ENCODE assay signal across 7 mouse cellular contexts in the genomic region with DNA sequence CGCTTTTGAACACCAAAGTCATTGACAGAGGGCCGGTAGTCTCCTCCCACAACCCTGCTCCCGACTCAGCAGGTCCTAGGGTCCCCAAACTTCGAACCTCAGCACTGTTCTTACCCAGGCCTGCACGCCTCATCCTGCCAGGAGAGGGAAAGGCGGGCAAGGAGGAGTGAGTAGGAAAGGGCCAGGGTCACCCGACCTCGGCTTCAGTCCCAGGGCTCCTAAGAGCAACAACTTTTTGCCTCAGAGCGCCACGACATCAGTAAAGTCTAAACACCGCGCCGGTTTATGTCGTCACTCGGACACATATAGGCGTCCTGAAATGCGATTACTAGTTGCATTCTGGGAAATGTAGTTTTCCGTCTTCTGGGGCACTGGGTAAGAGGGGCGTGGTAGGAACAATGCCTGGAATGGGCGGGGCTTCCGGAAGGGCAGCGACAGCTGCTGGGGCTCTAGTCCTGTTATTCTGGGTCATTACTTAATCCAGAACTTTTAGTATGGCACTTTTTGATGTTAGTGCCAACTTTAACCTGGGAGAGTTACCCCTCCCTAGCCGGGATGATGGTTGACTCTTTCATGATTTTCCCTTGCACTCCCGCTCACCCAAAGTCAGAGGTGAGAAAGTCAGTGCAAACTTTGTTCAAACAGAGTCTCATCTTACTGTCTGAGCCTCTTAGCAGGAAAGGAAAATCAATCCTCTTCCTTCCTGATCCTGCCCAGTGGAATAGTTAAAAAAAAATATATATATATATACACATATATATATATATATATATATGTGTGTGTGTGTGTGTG. TPM values are rescaled to one million over a fixed set of nuclear protein-coding genes. Genes with fewer than 3 reads are reported as not detected.
DNase-seq lines count a peak whose midpoint lies in the region; ATAC-seq and TF ChIP-seq lines count a peak whose summit lies in the region.

A gene (minus strand): TSS at position 310 of the 792 bp plus-strand sequence.

- H3K9me3 ChIP-seq in embryonic facial prominence, embryonic 10.5 days, result no peaks in the 10 kb centered on the region
- H3K9me3 ChIP-seq in intestine, postnatal 0 days (ENCODE audit: control insufficient read depth), result no peaks in the 10 kb centered on the region
- H3K9me3 ChIP-seq in midbrain, embryonic 12.5 days, result no peaks in the 10 kb centered on the region

- ATAC-seq in intestine, postnatal 0 days, result peak; percentile 100
- ATAC-seq in midbrain, embryonic 12.5 days (ENCODE audit: low FRiP score, low read depth), result peak; percentile 100

- peak within 1 kb of the TSS; percentile 85 for H3K27ac ChIP-seq in embryonic facial prominence, embryonic 10.5 days (replicated peaks)
- H3K27ac ChIP-seq in intestine, postnatal 0 days (ENCODE audit: low read depth, low read length), result peak within 1 kb of the TSS; percentile 83
- no peak within 1 kb of the TSS for H3K27ac ChIP-seq in midbrain, embryonic 12.5 days (replicated peaks)
- H3K27ac ChIP-seq in small intestine, adult 2 months (ENCODE audit: insufficient read depth, low read depth, low read length), result peak within 1 kb of the TSS; percentile 83

- peak within 1 kb of the TSS; percentile 84 for H3K4me3 ChIP-seq in embryonic facial prominence, embryonic 10.5 days
- H3K4me3 ChIP-seq in intestine, postnatal 0 days (ENCODE audit: low read depth, low read length), result peak within 1 kb of the TSS; percentile 71
- peak within 1 kb of the TSS; percentile 67 for H3K4me3 ChIP-seq in midbrain, embryonic 12.5 days
- peak within 1 kb of the TSS; percentile 100 for H3K4me3 ChIP-seq in small intestine, adult 2 months (ENCODE audit: low read depth, low read length)

- peak; percentile 92 for DNase-seq in adrenal gland, postnatal 10 days
- peak; percentile 87 for DNase-seq in embryonic facial prominence, embryonic 10.5 days (ENCODE audit: low spot score)
- DNase-seq in gonadal fat pad, adult 2 months (ENCODE audit: low read depth), result peak; percentile 84
- DNase-seq in left cerebral cortex, postnatal 4 days, result peak; percentile 86

- H3K4me1 ChIP-seq in embryonic facial prominence, embryonic 10.5 days, result peaks cover 3% of the 10 kb centered on the region; the same call in 1 of the 2 replicates
- no peaks in the 10 kb centered on the region for H3K4me1 ChIP-seq in intestine, postnatal 0 days (replicated peaks; ENCODE audit: control insufficient read depth, insufficient read depth, low read length)
- peaks cover 4% of the 10 kb centered on the region; the same call in 1 of the 2 replicates for H3K4me1 ChIP-seq in midbrain, embryonic 12.5 days
- H3K4me1 ChIP-seq in small intestine, adult 2 months (ENCODE audit: control insufficient read depth, insufficient read depth, insufficient read length, low read length), result peaks cover 2% of the 10 kb centered on the region; the same call in 1 of the 2 replicates

- no peaks in the 10 kb centered on the region for H3K27me3 ChIP-seq in embryonic facial prominence, embryonic 10.5 days (replicated peaks; ENCODE audit: low read depth, poor library complexity, severe bottlenecking)
- H3K27me3 ChIP-seq in intestine, postnatal 0 days (replicated peaks; ENCODE audit: control insufficient read depth, insufficient read depth, low read length), result no peaks in the 10 kb centered on the region
- H3K27me3 ChIP-seq in midbrain, embryonic 12.5 days, result no peaks in the 10 kb centered on the region
- H3K27me3 ChIP-seq in small intestine, adult 2 months (ENCODE audit: control insufficient read depth, insufficient read depth, low read length), result no peaks in the 10 kb centered on the region

- intact Hi-C loops in left cerebral cortex, postnatal 4 days (cut with DNase I), result no loop called here

- no peak for TF ChIP-seq CTCF in intestine, postnatal 0 days (IDR thresholded peaks at IDR 0.05; ENCODE audit: low read depth)
- TF ChIP-seq CTCF in small intestine, adult 2 months (IDR thresholded peaks at IDR 0.05; ENCODE audit: extremely low read depth, insufficient read length, insufficient replicate concordance, low read depth, low read length), result no peak

- peak within 1 kb of the TSS; percentile 69 for H3K9ac ChIP-seq in intestine, postnatal 0 days (ENCODE audit: low read depth, low read length)
- peak within 1 kb of the TSS; percentile 64 for H3K9ac ChIP-seq in midbrain, embryonic 12.5 days (replicated peaks)

- H3K36me3 ChIP-seq in embryonic facial prominence, embryonic 10.5 days (replicated peaks), result no peaks in the 10 kb centered on the region
- H3K36me3 ChIP-seq in intestine, postnatal 0 days (ENCODE audit: control insufficient read depth, insufficient read depth), result no peaks in the 10 kb centered on the region
- no peaks in the 10 kb centered on the region for H3K36me3 ChIP-seq in midbrain, embryonic 12.5 days
- H3K36me3 ChIP-seq in small intestine, adult 2 months (ENCODE audit: control insufficient read depth, insufficient read depth, low read length), result 0 out of 2 replicates have a peak, but pooled peaks cover 2% of the 10 kb centered on the region

- peak within 1 kb of the TSS; percentile 60 for H3K4me2 ChIP-seq in intestine, postnatal 0 days (replicated peaks; ENCODE audit: low read depth)
- peak within 1 kb of the TSS; percentile 57 for H3K4me2 ChIP-seq in midbrain, embryonic 12.5 days (replicated peaks)

- TF ChIP-seq POLR2A in small intestine, adult 2 months (IDR thresholded peaks at IDR 0.05; ENCODE audit: low read depth, low read length), result 0 out of 2 replicates have a peak, but pooled peaks have one; percentile 40

- WGBS in embryonic facial prominence, embryonic 10.5 days, result 1% methylated on average over 24 of the region's 24 CpGs
- WGBS in intestine, postnatal 0 days, result under 1% methylated on average over 24 of the region's 24 CpGs
- 2% methylated on average over 24 of the region's 24 CpGs for WGBS in midbrain, embryonic 12.5 days
- 1% methylated on average over 24 of the region's 24 CpGs for WGBS in small intestine, adult 2 months

RNA-seq across cellular contexts. Expression of the gene that starts here (rescaled TPM):
- 10 to 100 TPM; 63.4 to 68.5 TPM for total RNA-seq in adrenal gland, postnatal 10 days (2021)
- polyA plus RNA-seq in embryonic facial prominence, embryonic 10.5 days (2016; fragmentation: Nextera tagmentation; extraction: Ambion mirVana), result 63.9 and 64.3 TPM in 2 replicates
- 28.1 and 30.7 TPM in 2 replicates for polyA plus RNA-seq in gonadal fat pad, adult 2 months (2012; rRNA removed)
- polyA plus RNA-seq in intestine, postnatal 0 days (2015; fragmentation: Nextera tagmentation; extraction: Ambion mirVana), result 103 and 110 TPM in 2 replicates
- total RNA-seq in left cerebral cortex, postnatal 4 days (2021), result 10 to 100 TPM; 15.7 to 20.8 TPM
- 53.0 and 53.5 TPM in 2 replicates for polyA plus RNA-seq in midbrain, embryonic 12.5 days (2016; fragmentation: Nextera tagmentation; extraction: Ambion mirVana)
- polyA plus RNA-seq in small intestine, adult 2 months (2012; rRNA removed), result 4.0 and 8.0 TPM in 2 replicates
